Mouse (Mus musculus) bone marrow, adult 2 months (tissue): ENCODE results near the gene Dync1i1. TPM values are rescaled to one million over a fixed set of nuclear protein-coding genes. Genes with fewer than 3 reads are reported as not detected.

Source experiments
- H3K27ac ChIP-seq: fragments of 200-500 bp; 2 replicates; pipeline ENCODE4 v1.5.1; 2012; ENCODE audit warnings: low read depth, mild to moderate bottlenecking, control low read depth, inconsistent platforms, low read length; ENCODE audit not compliant: control insufficient read depth, poor library complexity, insufficient read depth
- H3K4me1 ChIP-seq: fragments of 200-500 bp; 2 replicates; pipeline ENCODE4 v1.6.1; 2011; ENCODE audit warnings: low read length; ENCODE audit not compliant: control insufficient read depth, insufficient read depth
- H3K4me3 ChIP-seq: fragments of 200-500 bp; replicated peaks from 2 replicates; pipeline ENCODE3; 2011; ENCODE audit warnings: mild to moderate bottlenecking, low read depth, low read length, control low read depth; ENCODE audit not compliant: control insufficient read depth
- CTCF ChIP-seq: fragments of 200-500 bp; IDR thresholded peaks from 2 replicates; pipeline ENCODE4 v1.5.1; 2011; ENCODE audit warnings: low read length, control low read depth; ENCODE audit not compliant: control insufficient read depth, insufficient read depth
- POLR2A ChIP-seq: fragments of 200-500 bp; IDR thresholded peaks from 2 replicates; pipeline ENCODE4 v1.6.1; 2011; ENCODE audit warnings: low read depth, mild to moderate bottlenecking, control low read depth, low read length, borderline replicate concordance; ENCODE audit not compliant: control insufficient read depth
- WGBS: fragments of 180-500 bp; shearing (Covaris S2); methylation state at CpG from one replicate; pipeline ENCODE4 v1.1.7; 2018; 5-methylcytosine and 5-hydroxymethylcytosine counted together
- polyA plus RNA-seq: library from polyadenylated mRNA; stranded (reverse); fragments of >200 nt; gene quantifications from 2 replicates; pipeline ENCODE4 v1.2.4, GENCODE M21; 2011; ENCODE audit warnings: low replicate concordance; ENCODE audit not compliant: missing spikeins, insufficient read depth, insufficient read length

Dync1i1 gene
- polyA plus RNA-seq, 1 experiment: not detected

GRCm38 (mm10) chr6:5977238-5977920, 251.9 kb downstream of the Dync1i1 start:
- TF ChIP-seq CTCF (no peak), POLR2A (no peak)
- 38% methylated on average over 15 of the region's 15 CpGs for WGBS
- Histone ChIP-seq H3K27ac (no peak overlapping the region), H3K4me1 (no peaks in the 10 kb centered on the region), H3K4me3 (no peak overlapping the region)

DNA sequence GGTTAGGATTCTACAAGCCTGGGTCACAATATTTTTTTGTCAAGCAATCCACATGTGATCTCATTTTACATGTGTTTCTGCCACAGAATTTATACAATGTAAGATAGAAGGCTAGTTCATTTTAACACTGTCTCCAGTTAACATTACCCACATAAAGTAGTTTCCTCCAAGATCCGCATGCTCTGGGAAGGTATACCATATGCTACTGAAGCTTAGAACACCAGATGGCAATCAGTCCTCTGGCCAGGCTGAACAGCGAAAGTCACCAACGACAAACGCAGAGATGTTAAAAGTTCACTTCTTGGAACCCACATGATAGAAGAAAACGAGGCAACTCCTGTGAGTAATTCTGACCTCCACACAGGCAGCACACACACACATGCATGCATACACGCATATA, 265.8 kb downstream of the Dync1i1 start:
- TF ChIP-seq CTCF (no peak), POLR2A (no peak)
- 85% methylated on average over 6 of the region's 6 CpGs for WGBS
- Histone ChIP-seq H3K4me3 (no peak overlapping the region), H3K27ac (no peak overlapping the region), H3K4me1 (no peaks in the 10 kb centered on the region)

DNA sequence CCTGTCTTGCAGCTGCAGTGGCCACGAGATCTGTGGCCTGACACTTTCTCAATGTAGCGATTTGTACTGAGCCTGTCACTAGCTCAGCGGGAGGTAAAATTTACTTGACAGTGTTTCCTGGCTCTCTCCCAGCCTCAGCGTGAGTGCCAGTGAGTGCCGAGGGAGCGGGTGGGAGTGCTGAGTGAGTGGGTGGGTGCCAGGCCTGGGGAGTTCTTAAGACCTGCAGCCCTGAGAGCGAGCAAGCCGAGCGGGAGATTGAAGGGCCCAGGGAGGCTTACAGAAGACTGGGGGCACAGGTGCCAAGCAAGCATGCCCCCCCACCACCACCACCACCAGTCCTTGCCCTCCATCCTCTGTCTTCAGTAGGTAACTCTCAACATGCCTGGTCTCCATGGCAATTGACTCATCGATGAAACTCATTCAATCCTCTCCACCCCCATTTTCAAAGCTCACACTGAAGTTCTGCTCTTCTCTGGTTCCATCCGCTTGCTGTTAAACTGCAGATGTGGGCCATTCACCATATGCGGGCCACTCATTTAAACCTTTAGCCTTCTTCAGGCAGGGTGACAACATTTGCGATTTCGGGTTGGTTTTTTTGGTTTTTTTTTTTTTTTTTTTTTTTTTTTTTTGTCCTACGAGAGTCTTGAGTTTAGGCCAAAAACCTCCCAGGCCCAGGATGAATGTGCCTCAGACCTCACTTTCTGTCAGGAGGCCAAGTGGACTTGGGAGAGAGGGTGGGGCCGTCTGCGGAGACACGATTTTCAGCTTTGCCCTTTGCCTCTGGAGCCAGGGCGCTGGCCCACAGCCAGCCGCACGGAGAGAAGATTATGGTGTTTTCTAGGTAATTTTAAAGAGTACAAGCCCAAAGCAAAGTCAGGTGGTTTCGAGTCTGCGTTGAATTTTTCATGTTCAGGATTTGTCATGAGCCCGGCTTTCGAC, 266.6 kb downstream of the Dync1i1 start:
- 78% methylated on average over 25 of the region's 25 CpGs for WGBS
- TF ChIP-seq CTCF: no peak
- H3K27ac ChIP-seq: no peak overlapping the region
- no peaks in the 10 kb centered on the region for H3K4me1 ChIP-seq
- H3K4me3 ChIP-seq: no peak overlapping the region

DNA sequence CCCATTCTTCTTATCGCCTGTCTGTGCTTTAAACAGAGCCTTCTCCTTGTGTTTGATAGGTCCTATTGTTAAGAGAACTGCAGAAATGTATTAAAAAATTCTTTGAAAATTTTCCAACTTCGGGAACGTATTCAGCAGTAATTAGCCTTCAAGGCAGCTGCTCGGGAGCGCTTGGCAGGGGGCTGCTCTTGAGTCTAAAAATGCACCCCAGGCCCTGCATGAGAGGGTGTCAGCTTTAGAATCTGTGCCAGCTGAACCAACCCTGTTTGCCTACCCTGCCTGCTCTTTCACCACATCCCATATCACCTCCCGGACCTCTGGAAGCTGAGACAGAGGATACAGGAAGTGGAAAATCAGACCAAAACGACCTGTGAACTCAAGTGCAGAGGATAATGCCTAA, 267.6 kb downstream of the Dync1i1 start:
- H3K27ac ChIP-seq: no peak overlapping the region
- TF ChIP-seq POLR2A (no peak), CTCF (no peak)
- WGBS: 73% methylated on average over 7 of the region's 7 CpGs
- H3K4me3 ChIP-seq: no peak overlapping the region
- H3K4me1 ChIP-seq: no peaks in the 10 kb centered on the region

DNA sequence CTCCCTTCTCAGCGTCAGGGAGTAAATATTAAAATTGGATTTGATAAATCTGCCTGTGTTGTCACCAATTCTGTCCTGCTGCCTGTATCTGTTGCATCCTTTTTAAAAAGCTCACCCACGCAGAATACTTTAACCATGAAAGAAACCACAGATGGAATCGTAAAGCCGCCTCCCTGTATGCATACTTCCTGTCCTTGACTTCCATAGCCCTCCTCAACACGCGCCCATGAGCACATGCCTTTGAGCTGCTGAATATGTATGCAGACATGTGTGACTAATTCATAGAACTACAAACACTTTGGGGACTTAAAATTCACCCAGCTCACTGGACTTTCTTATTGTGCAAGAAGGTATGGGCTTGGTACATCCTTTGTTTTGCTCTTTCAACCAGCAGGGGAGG, 272.1 kb downstream of the Dync1i1 start:
- Histone ChIP-seq H3K27ac (no peak overlapping the region), H3K4me1 (no peaks in the 10 kb centered on the region), H3K4me3 (no peak overlapping the region)
- no peak for TF ChIP-seq CTCF
- TF ChIP-seq POLR2A: no peak
- 30% methylated on average over 6 of the region's 6 CpGs for WGBS

- Histone ChIP-seq H3K27ac (no peak overlapping the region), H3K4me3 (no peak overlapping the region), H3K4me1 (no peaks in the 10 kb centered on the region; the same call in 1 of the 2 replicates)
- WGBS: 69% methylated on average over 3 of the region's 3 CpGs
- TF ChIP-seq POLR2A (no peak), CTCF (no peak)
Observed at GRCm38 (mm10) chr6:6002061-6002460, 276.6 kb downstream of the Dync1i1 start.

DNA sequence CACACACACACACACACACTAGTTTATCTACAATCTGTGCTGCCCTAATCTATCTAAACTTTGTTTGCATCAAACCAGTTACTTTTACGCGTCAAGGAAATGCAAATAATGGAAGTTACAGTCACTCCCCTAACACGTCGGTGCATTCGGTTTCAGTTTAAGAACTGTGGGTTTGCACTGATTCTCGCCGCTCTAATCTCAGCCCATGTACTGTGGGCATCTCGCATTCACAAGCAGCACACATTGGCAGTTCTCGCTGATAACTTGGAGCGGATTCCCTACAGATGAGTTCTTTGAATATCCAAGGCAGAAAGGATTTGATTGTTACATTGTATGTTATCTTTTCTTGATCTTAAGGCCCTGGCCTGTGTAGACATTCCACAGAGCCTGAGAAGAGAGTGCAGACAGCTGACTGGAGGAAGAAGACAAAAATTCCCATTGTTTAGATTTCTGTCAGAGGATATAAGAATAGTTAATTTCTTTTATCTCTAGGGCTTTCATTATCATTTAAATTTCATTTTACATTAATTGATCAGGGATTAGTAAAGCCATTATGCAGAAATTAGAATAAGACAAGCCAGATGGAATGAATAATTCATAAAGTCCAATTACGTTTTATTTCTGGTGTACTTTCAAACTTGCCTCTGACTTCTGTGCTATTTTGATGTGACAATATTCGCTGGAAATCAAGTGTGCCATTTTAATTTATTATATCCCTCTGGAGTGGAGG, 279.5 kb downstream of the Dync1i1 start:
- Histone ChIP-seq H3K4me1 (no peaks in the 10 kb centered on the region; the same call in 1 of the 2 replicates), H3K4me3 (no peak overlapping the region), H3K27ac (no peak overlapping the region)
- WGBS: 58% methylated on average over 12 of the region's 12 CpGs
- TF ChIP-seq POLR2A: no peak
- TF ChIP-seq CTCF: no peak
